14 mouse cellular contexts compared by ENCODE assay signal in genomic region chr15:4630611-4631010, GRCm38 (mm10).
"Had no signal": no experiment of that assay in that cellular context is flagged by ENCODE, and none has a peak within 500 bp of the region (broad histone marks: within the 10 kb centered on the region; RNA-seq: fewer than 3 reads in every experiment).

No protein-coding gene starts in this region.

- ATAC-seq: forebrain, embryonic 16.5 days; hindbrain, postnatal 0 days; intestine, embryonic 16.5 days; liver, embryonic 12.5 days had no signal

- DNase-seq: heart, adult 2 months; heart, postnatal 36 days; kidney, adult 11 months; kidney, adult 2 months; kidney, adult 9 months; kidney, postnatal 14 days; kidney, postnatal 36 days; layer of hippocampus, adult 9-11 months; layer of hippocampus, postnatal 36 days; left cerebral cortex, postnatal 4 days had no signal
